Mouse (Mus musculus) MN1 (cell line): Measurements from ENCODE around the gene Srgap2.

ENCODE experiments used
- DNase-seq: peaks from one replicate; pipeline ENCODE4 v3.0.0-alpha.2; 2016; ENCODE audit warnings: low spot score

The Srgap2 gene

DNA sequence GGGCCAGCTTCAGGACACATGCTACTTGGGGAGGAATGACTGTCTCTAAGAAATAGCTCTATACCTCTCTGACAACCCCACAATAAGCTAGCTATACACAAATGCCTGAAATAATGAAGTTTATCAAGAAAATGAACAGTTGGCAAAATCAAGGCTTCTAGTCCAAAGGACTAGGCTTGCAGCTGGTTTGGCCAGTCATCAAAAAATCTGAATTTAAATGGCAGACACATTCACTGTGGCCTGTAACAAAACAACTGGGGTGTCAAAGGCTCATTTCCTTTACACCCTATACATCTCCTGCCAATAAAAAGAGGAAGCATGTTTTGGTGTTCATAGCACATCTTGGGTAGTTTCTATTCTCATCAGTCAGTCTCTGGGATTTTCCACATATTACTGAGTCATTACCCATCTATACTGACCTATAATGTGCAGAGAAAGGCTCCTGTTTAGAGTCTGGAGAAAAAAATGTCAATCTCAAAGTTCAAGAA, 53.5 kb downstream of the Srgap2 start:
- DNase-seq: no peak

DNA sequence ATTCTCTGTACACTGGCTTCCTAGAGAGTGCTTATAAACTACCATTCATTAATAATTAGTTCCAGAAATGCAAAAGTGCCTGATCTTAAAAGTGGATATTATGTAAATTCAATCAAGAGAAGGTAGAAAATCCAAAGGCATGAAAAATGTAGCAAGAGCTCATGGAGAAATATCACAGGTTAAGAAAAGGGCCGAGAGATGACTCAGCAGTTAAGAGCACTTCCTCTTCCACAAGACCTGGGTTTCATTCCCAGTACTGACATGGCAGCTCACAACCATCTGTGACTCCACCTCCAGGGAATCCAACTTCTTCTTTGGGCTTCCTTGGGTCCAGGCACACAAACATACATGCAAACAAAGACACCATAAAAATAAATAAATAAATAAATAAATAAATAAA, 56.6 kb downstream of the Srgap2 start:
- no peak for DNase-seq

DNA sequence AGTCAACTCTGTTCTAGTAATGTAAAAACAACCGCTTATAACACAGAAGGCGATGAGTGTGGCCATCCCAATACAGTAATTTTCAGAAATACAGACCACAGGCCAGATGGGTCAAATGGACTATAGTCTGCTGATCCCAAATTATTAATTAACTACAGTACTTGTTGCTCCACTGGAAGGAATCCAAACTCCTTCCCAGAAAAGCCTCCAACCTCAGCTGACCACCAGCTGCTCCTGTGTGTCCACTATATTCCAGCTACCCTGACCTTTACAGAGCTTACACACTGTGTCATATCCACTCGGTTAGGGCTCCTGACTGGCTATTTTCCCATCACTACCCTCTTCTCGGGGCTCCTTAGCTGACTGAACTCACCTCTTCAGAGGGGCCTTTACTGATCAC, 61.3 kb downstream of the Srgap2 start:
- no peak for DNase-seq

DNA sequence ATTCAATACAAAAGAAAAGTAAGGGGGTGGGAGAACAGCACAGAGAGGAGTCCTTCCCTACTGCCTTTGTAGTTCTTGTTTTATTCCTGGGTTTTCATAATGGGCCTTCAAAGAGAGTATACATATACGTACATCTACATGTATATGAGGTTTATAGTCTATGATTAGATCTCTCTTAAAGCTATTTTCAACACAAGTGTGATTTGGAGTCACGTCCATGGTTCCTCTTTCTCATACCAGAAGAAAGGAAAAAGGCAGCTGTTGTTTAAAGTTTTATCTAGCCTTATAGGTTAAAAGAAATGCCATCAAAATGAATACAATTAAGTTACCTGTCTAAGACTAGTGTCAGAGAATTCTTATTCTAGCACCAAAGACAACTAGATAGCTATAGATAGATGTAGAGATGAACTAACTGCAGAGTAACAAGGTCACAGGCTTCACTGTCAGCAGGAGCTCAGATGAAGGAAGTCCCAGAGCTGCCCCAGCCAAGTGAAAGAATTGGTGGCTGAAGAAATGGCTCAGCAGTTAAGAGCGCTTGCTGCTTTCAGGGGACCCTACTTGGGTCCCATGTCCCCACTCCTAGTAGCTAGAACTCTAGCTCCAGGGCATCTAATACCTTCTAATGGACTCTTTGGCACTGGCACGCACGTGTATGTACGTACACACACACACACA, 63.1 kb downstream of the Srgap2 start:
- DNase-seq: no peak

DNA sequence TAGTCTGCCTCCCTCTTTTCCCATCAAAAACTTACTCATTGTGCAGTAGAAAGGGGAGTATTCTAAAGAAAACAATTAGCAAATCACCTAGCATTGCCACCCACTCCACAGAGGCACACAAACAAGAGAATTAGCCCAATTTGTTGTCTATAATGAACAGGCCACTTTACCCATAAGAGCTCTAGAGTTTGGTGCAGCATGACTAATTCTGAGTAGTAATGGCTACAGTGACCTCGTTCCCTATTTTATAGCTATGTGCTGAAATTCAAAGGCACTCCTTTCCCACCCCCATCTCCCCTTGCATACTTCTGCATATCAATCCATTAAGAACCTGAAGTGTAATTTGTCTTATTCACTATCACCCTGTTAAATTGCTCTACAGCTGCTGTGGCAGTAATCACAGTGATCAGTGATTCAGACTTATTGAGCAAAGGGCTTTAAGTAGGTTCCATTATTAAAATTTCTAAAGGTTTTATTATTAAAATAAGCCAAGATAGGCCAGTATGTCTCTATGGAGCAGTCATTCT, 64.5 kb downstream of the Srgap2 start:
- DNase-seq: no peak

DNA sequence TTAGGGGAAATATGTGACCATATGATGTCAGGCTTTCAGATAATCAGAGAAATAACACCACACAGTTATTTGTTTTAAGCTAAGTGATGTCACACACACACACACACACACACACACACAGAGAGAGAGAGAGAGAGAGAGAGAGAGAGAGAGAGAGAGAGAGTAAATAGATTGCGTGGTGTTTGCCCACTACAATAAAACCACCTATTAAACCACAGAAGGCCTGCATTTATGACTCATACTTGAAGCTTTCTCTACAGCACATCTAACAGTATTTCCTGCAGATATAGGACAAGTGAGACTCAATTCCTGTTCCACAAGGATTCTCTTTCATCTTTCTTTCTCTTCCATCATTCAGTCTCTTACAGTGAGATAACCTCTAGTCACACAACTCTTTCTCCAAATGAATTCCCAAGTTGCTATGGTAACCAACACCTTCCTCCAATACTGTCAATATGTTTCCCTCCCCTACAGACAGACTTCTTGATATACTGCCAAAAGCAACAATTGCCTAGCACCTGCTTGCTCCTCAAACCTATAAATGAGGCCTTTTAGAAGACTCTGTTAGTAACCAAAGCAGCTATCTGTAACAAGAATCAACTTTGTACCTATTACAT, 66.1 kb downstream of the Srgap2 start:
- peak; percentile 55 for DNase-seq

DNA sequence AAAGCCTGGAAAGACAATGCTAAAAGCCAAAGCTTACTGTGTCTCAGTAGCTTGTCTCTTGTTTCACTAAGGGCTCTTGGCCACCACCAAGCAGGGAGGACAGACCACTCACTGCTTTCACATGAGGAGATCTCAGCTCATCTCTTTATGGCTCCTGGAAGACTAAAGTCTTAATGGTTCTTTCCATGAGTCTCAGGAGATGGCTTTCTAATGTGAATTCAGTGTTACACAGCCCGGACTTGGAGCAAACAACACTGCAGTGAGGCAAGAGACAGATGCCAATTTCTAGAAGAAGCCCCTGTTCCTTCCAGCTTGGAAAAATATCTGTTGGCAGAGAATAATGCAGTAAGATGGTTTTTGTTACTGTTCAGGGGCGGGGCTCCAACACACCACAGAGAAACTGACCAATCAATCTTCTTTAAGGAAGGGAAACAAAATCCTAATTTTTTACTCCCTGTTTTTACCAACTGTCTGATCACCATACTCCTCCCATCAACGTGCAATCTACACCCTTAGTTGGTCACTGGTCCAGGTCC, 71.7 kb downstream of the Srgap2 start:
- no peak for DNase-seq

DNA sequence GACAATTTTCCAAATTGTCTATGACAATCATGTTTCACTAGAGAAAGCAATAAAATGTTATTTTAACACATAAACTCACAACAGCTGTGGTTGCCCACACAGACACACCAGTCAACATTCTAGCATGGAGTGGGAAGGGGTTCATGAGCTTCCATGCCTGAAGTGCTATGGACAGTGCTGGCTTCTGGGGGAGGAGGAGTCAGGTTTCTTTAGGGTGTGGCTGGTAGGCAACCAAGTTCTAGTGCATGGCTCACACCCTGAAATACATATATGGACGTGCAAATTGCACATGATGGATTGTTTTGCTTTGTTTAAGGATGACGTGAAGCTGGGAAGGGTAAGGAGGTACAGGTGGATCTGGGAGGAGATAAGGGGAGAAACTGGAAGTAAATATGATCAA, 72.8 kb downstream of the Srgap2 start:
- DNase-seq: no peak

DNA sequence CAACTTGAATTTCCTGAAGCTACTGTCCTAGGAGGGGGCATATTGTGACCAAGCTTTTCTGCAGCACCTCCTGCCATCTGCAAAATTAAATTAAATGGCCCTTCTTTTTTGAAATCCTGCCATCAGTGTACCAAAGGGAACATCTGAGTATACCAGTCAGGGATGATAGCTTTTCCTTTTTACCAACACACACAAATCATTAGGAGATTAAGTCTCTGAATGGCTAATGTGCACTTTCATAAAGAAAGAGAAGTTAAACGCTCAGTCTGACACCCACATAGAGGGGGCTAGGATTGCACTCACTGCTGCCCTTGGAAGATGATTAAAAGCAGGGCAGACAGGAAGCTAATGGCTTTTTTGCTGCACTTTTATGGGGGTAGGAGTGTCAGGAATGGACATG, 73.8 kb downstream of the Srgap2 start:
- DNase-seq: no peak

DNA sequence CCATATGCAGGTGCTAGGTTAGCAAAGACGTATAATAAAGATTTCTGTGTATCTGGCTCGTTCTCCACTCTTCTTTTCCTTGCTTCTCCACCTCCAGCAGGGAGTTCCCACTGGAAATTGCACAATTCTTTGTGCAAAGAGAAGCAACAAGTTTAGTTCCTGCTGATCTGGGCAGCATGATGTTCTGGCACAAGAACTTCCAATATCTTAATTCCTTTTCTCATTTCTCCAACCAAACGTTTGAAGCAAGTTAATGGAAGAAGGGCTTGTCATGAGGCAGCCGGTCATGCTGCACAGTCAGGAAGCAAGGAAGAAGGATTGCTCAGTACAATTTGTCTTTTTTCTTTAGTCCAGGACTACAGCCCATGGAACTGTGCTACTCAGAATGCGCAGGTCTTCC, 78.8 kb downstream of the Srgap2 start:
- no peak for DNase-seq

DNA sequence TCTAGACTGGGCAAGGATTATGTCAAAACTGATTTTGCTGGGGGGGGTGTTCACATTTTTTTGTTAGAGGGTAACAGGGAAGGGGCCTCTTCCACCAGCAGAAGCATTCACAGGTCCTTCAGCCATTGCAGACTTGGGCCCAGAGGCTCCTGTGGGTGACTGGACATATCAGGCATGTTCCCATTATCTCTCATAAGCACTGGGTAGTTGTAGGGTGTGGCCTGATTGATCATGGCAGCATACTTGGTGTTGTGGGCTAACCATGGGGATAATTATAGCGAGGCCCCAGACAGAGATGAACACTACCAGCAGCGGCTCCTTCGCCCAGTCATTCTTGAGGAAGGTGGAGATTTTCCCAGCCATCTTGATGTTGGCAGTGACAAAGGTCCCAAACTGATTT, 79.8 kb downstream of the Srgap2 start:
- no peak for DNase-seq

DNA sequence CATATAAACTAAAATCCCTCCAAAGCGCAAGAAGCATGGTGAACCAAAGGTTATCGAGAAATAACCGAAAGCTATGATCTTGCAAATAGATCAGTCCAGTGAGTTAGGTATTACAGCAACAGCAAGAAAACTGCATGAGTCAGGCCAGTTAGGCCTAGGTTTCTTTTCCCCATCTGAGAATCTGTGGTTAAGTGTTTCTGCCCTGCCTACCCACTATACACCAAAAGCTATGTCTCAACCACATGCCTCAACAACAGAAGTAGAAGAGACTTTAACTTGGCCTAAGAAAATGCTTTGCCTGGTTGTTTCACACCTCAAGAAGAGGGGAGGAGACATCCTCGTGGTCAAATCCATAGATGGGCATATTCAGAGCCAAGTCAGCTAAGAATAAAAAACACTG, 80.6 kb downstream of the Srgap2 start:
- no peak for DNase-seq

DNA sequence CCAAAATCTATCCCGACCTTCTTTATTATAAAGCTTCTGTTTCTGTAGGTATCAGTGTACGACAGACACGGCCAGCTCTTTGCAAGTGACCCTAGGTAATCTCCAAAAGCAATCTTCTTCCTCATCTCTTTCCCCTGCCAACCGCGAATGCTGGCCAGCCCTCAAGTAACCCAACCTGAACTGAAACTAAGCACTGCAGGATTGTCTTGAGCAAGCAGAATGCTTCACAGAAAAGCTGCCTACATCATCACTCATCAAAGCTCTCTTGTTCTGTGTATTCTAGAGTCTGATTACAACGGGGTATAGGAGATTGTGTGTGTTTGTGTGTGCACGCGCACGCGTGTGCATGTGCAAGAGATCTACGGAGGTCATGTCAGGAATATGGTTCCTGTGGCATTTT, 88.6 kb downstream of the Srgap2 start:
- DNase-seq: no peak

DNA sequence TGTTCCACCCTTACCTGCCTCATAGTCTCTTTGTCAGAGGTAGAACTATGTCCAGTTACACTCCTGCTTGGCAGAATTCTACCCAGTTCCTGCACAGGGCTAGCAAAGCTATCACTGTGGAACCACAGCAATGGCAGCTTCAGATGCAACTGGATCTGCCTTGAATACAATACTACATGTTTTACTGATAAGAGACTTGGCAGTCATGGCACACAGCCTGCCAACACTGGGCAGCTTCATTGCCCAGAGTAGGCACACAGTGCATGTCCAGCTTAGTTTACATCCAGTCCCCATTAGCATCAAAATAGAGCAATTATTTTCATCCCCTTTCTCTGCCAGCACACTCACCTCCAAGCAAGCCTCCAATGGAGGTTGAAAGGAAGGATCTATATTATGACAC, 89.2 kb downstream of the Srgap2 start:
- no peak for DNase-seq

DNA sequence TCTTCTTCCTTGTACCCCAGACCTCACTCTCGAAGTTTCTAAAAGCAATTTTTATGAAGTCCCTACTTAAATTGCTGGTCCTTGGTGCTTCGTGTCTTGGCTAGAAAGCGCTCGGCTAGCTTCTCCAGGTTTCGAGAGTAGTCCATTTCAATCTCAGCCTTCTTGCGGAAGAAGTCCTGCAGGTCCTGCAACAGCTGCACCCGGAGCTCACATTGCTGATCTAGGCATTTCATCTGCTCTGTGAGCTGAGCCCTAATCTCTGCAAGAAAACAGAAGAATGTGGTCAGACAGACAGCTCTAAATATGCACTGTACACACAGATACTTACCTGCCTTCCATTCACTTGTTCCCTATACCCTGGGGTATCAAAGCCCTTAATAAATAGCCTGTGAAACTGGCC, 90.5 kb downstream of the Srgap2 start:
- DNase-seq: no peak

DNA sequence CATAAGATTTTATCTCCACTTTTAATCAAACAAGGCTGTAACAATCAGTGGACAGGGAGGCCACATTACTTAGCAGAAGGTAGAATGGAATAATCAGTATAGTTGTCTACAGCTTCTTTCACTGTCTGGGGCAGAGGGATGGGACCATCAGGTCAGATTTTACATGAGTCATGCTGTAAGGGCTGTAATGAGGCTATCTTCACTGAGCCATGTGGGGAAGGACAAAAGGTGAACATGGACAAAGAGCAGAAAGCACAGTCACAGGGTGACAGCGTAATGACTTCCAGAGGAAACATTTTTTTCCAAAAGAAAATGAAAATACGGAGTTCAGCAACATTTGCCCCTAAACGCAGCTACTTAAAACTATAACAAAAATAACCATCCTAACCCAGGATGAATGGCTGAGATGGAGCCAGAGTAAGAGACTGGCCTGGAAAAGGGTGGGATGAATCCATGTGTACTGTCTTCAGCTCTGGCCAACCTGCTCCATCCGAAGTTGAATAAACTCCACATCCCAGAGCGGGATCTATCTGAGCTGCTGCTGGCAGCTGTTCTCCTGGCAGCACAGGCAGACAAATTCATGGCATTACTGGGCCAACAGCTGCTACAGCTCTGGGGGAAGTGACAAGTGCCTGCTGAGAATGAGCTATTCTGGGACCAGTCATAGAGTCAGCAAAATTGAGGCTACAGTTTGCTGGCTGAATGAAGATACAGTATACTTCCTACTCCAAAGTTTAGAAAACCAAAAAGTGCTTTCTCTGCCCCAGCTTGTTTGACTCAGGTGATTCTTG, 95.5 kb downstream of the Srgap2 start:
- DNase-seq: peak; percentile 12

DNA sequence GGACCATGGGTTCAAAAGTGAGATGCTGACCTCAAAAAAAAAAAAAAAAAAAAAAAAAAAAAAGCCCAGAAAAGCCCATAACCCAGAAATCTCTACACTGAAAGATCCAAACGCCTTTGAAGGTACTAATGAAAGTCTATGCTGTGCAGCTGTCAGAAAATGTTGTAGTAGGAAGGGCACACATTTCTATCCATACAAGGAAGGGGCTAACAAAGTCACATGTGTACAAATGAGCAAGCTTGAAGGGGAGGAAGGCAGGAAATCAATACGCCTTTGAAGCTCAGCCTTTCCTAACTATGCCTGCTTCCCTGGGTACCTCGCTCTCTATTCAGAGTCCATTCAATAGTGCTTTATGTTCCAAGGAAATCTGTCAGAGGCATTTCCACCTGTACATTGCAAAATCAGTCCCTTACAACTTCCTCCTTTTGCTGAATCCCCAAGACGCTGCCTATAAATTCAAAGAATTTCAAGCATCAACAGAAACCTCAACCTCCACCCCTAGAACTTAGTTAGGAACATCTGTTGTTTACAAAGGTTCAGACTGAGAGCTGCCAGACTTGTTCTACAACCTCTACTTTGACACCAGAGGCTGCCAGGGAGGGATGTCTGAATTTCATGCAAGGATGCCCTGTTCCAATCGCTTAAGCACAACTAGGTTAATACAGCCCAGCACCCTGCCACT, 99.9 kb downstream of the Srgap2 start:
- DNase-seq: no peak

DNA sequence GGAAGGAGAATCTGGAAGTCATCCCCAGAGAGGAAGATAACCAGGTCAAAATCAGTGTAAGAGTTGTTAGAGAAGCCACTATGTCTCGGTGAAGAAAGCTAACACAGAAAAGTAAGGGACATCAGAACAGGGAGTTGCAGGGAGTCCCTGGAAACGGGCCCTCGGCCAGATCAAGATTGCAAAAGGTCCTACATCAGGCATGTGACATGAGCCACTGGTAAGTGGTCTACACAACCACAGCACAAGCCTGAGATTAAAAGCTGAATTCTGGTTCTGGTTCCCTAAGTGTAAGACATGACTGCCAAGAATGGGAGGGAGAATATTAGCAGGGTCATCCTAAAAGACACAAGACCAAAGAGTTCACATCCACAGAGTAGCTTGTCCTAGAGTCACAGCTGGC, 104.1 kb downstream of the Srgap2 start:
- DNase-seq: no peak

DNA sequence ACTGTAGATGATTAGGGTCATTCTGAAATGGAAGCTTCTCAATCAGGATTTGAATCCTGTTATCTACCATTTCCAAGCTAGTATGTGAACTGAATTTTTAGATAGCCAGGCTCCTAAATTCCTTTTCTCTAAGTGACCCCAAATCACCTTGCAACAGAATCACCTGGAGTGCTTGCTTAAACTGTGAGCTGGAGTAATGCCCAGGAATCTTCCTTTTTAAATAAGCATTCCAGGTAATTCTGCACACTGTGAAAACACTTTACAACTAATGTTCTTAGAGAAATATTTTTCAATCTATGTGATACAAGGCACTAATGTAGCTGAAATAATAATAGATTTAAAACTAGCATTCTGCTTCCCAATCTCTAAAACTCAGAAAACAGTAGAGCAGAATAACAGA, 106.0 kb downstream of the Srgap2 start:
- no peak for DNase-seq

DNA sequence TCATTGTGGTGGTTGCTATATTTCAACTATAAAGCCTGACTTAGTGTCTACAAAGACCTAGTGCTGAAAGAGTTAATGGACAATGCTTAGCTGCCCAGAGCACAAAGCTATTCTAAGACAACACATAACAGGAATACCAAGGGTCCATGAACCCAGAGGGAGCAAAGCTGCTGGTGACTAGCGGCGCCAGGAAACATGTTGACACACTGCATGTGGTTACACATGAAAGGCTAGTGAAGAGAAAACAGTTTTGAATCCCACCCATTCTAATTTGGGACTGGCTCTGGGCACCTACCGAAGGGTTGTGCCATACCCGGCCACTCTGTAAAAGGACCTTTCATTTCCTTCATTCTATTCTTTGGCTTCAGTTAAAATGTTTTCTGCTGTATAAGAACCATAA, 106.5 kb downstream of the Srgap2 start:
- no peak for DNase-seq

DNA sequence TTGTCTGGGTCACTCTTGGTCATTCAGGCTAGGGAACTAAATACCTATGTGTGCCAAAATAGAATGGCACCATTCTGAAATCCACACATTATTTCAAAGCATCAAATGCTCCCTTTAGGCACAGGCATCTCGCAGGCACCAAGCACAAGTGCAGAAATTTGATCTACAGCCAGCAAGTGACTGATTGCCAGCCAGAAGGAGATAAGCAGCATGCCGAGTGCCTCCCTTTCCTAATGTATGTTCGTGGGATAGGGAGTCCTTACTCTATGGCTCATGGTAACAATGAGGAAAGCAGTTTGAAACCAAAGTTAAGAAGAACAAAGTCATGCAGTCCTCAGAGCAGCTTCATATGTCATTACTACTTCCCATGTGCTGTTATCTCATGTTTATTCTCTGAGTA, 107.8 kb downstream of the Srgap2 start:
- DNase-seq: no peak
